Mouse (Mus musculus) hindbrain, embryonic 11.5 days (tissue): ENCODE data around the gene Igfbp6. TPM values are rescaled to one million over a fixed set of nuclear protein-coding genes. Genes with fewer than 3 reads are reported as not detected.

ENCODE experiments used
- ATAC-seq: fragments of 200-750 bp; cut with Nextera tagmentation; 2 replicates; pipeline ENCODE4 v1.8.0; 2017; ENCODE audit warnings: mild to moderate bottlenecking, moderate TSS enrichment, moderate library complexity; ENCODE audit not compliant: low FRiP score
- DNase-seq: peaks from one replicate; pipeline ENCODE4 v3.0.0-alpha.2; 2015; ENCODE audit warnings: low spot score
- H3K27ac ChIP-seq: fragments of 300-500 bp; sonication (generic); 2 replicates; pipeline ENCODE4 v1.5.1; 2014; ENCODE audit warnings: mild to moderate bottlenecking, low read depth, low read length
- H3K27me3 ChIP-seq: fragments of 300-500 bp; sonication (generic); 2 replicates; pipeline ENCODE4 v1.6.1; 2014; ENCODE audit warnings: mild to moderate bottlenecking, low read length, moderate library complexity, mixed read lengths; ENCODE audit not compliant: control insufficient read depth, insufficient read depth
- H3K36me3 ChIP-seq: fragments of 300-500 bp; sonication (generic); 2 replicates; pipeline ENCODE4 v1.6.1; 2014; ENCODE audit warnings: mild to moderate bottlenecking, low read length, moderate library complexity, mixed read lengths; ENCODE audit not compliant: control insufficient read depth, insufficient read depth
- H3K4me1 ChIP-seq: fragments of 300-500 bp; sonication (generic); replicated peaks from 2 replicates; pipeline ENCODE4 v1.6.1; 2014; ENCODE audit warnings: low read length, mixed read lengths; ENCODE audit not compliant: control insufficient read depth, insufficient read depth
- H3K4me2 ChIP-seq: fragments of 300-500 bp; sonication (generic); replicated peaks from 2 replicates; pipeline ENCODE4 v1.6.1; 2014; ENCODE audit warnings: mild to moderate bottlenecking, low read depth, low read length
- H3K4me3 ChIP-seq: fragments of 300-500 bp; sonication (generic); 2 replicates; pipeline ENCODE4 v1.5.1; 2014; ENCODE audit warnings: low read depth, low read length
- H3K9ac ChIP-seq: fragments of 300-500 bp; sonication (generic); 2 replicates; pipeline ENCODE4 v1.6.1; 2014; ENCODE audit warnings: low read depth, low read length
- H3K9me3 ChIP-seq: fragments of 300-500 bp; sonication (generic); 2 replicates; pipeline ENCODE4 v1.6.1; 2016; ENCODE audit warnings: low read length; ENCODE audit not compliant: control insufficient read depth
- WGBS: fragments of 180-500 bp; shearing (Covaris S2); extraction: QIAGEN DNeasy Blood & Tissue Kit; methylation state at CpG from one replicate; pipeline ENCODE4 v1.1.7; 2014; 5-methylcytosine and 5-hydroxymethylcytosine counted together
- polyA plus RNA-seq: library from polyadenylated mRNA; unstranded; fragments of >200 nt; fragmentation: Nextera tagmentation; extraction: Ambion mirVana; gene quantifications from 2 replicates; pipeline ENCODE4 v1.2.1, GENCODE M21; 2014

Igfbp6 gene
- polyA plus RNA-seq, 1 experiment from 2014 or later: 0.31 TPM

- H3K4me1 ChIP-seq: no peaks in the 10 kb centered on the region
- no peak for ATAC-seq
- no peak overlapping the region for H3K4me2 ChIP-seq
- no peaks in the 10 kb centered on the region for H3K9me3 ChIP-seq
- H3K36me3 ChIP-seq: no peaks in the 10 kb centered on the region; the same call in none of the 2 replicates
- no peak overlapping the region for H3K9ac ChIP-seq
- no peak overlapping the region for H3K4me3 ChIP-seq
- 93% methylated on average over 5 of the region's 5 CpGs for WGBS
- DNase-seq: no peak
- H3K27ac ChIP-seq: no peak overlapping the region
- no peaks in the 10 kb centered on the region for H3K27me3 ChIP-seq
These were observed 23.6 kb upstream of the Igfbp6 start for GRCm38 (mm10) chr15:102120530-102120929.

- Histone ChIP-seq H3K9me3 (no peaks in the 10 kb centered on the region), H3K4me1 (no peaks in the 10 kb centered on the region), H3K4me2 (no peak overlapping the region), H3K27ac (no peak overlapping the region), H3K9ac (no peak overlapping the region), H3K36me3 (peaks cover 2% of the 10 kb centered on the region; the same call in 1 of the 2 replicates), H3K27me3 (no peaks in the 10 kb centered on the region), H3K4me3 (no peak overlapping the region)
- ATAC-seq (no peak), DNase-seq (no peak)
- 83% methylated on average over 2 of the region's 2 CpGs for WGBS
These were observed 17.9 kb upstream of the Igfbp6 start for GRCm38 (mm10) chr15:102126303-102126702.

GRCm38 (mm10) chr15:102133314-102133713, 10.8 kb upstream of the Igfbp6 start:
- H3K27ac ChIP-seq: no peak overlapping the region
- 0 out of 2 replicates have a peak, but pooled peaks cover 4% of the 10 kb centered on the region for H3K36me3 ChIP-seq
- no peak overlapping the region for H3K4me2 ChIP-seq
- H3K4me3 ChIP-seq: no peak overlapping the region
- H3K9ac ChIP-seq: no peak overlapping the region
- H3K4me1 ChIP-seq: no peaks in the 10 kb centered on the region
- no peaks in the 10 kb centered on the region for H3K27me3 ChIP-seq
- no peak for ATAC-seq
- DNase-seq: no peak
- 89% methylated on average over 9 of the region's 9 CpGs for WGBS
- H3K9me3 ChIP-seq: no peaks in the 10 kb centered on the region

GRCm38 (mm10) chr15:102134709-102135108, 9.5 kb upstream of the Igfbp6 start:
- WGBS: 88% methylated on average over 2 of the region's 2 CpGs
- H3K36me3 ChIP-seq: 0 out of 2 replicates have a peak, but pooled peaks cover 4% of the 10 kb centered on the region
- no peak overlapping the region for H3K4me3 ChIP-seq
- no peak overlapping the region for H3K27ac ChIP-seq
- no peak for DNase-seq
- no peaks in the 10 kb centered on the region for H3K9me3 ChIP-seq
- H3K4me1 ChIP-seq: no peaks in the 10 kb centered on the region
- H3K9ac ChIP-seq: no peak overlapping the region
- no peak overlapping the region for H3K4me2 ChIP-seq
- H3K27me3 ChIP-seq: no peaks in the 10 kb centered on the region
- no peak for ATAC-seq

- Histone ChIP-seq H3K9me3 (no peaks in the 10 kb centered on the region), H3K4me1 (no peaks in the 10 kb centered on the region), H3K36me3 (0 out of 2 replicates have a peak, but pooled peaks cover 4% of the 10 kb centered on the region), H3K4me3 (peak overlapping the region; percentile 75), H3K27ac (peak overlapping the region; percentile 77), H3K27me3 (no peaks in the 10 kb centered on the region), H3K4me2 (peak overlapping the region; percentile 60), H3K9ac (peak overlapping the region; percentile 85)
- ATAC-seq (peak; percentile 86), DNase-seq (no peak)
- 3% methylated on average over 31 of the region's 35 CpGs for WGBS
These were observed 8.5 kb upstream of the Igfbp6 start for GRCm38 (mm10) chr15:102135522-102136128.

GRCm38 (mm10) chr15:102136129-102136758, 7.9 kb upstream of the Igfbp6 start, which contains the start of gene Spryd3:
TSS of gene Spryd3 (minus strand) at chr15:102136234.
- ATAC-seq (peak; percentile 100), DNase-seq (peak; percentile 98)
- H3K9me3 ChIP-seq: no peaks in the 10 kb centered on the region
- peak within 1 kb of the TSS; percentile 85 for H3K9ac ChIP-seq
- 0 out of 2 replicates have a peak, but pooled peaks cover 4% of the 10 kb centered on the region for H3K36me3 ChIP-seq
- peak within 1 kb of the TSS; percentile 60 for H3K4me2 ChIP-seq
- H3K4me1 ChIP-seq: no peaks in the 10 kb centered on the region
- H3K27ac ChIP-seq: peak within 1 kb of the TSS; percentile 77
- H3K27me3 ChIP-seq: no peaks in the 10 kb centered on the region
- peak within 1 kb of the TSS; percentile 75 for H3K4me3 ChIP-seq
- 0% methylated on average over 46 of the region's 50 CpGs for WGBS

- no peaks in the 10 kb centered on the region for H3K36me3 ChIP-seq
- no peak for DNase-seq
- no peaks in the 10 kb centered on the region for H3K4me1 ChIP-seq
- H3K4me3 ChIP-seq: no peak overlapping the region
- H3K27ac ChIP-seq: no peak overlapping the region
- no peaks in the 10 kb centered on the region for H3K9me3 ChIP-seq
- peaks cover 30% of the 10 kb centered on the region for H3K27me3 ChIP-seq
- WGBS: 93% methylated on average over 5 of the region's 5 CpGs
- no peak for ATAC-seq
- H3K4me2 ChIP-seq: no peak overlapping the region
- H3K9ac ChIP-seq: no peak overlapping the region
These were observed 3.0 kb upstream of the Igfbp6 start for GRCm38 (mm10) chr15:102141120-102141519.

GRCm38 (mm10) chr15:102142914-102143912, 949 bp upstream of the Igfbp6 start:
- no peak overlapping the region for H3K9ac ChIP-seq
- peaks cover 30% of the 10 kb centered on the region for H3K27me3 ChIP-seq
- no peak overlapping the region for H3K4me3 ChIP-seq
- no peaks in the 10 kb centered on the region for H3K4me1 ChIP-seq
- ATAC-seq (no peak), DNase-seq (peak; percentile 20)
- H3K4me2 ChIP-seq: no peak overlapping the region
- no peaks in the 10 kb centered on the region for H3K9me3 ChIP-seq
- 60% methylated on average over 23 of the region's 23 CpGs for WGBS
- no peak overlapping the region for H3K27ac ChIP-seq
- H3K36me3 ChIP-seq: no peaks in the 10 kb centered on the region
